Mouse (Mus musculus) kidney, embryonic 16.5 days (tissue): ENCODE measurements at regions not wholly inside any gene's neighbourhood (a gene's known extent, or its start where the extent isn't known, plus 50 kb on each side); places are given as distances from the start of the nearest gene placed in this dataset.
"Not testable (repeated sequence)": the region's sequence is repeated elsewhere in the genome, so short reads cannot be mapped to it uniquely, and the experiment has no call there.

Source experiments
- ATAC-seq: fragments of 200-750 bp; cut with Nextera tagmentation; 2 replicates; pipeline ENCODE4 v1.8.0; 2017; ENCODE audit warnings: moderate TSS enrichment; ENCODE audit not compliant: low FRiP score, low TSS enrichment
- H3K27ac ChIP-seq: fragments of 300-500 bp; sonication (generic); 2 replicates; pipeline ENCODE4 v1.5.1; 2014; ENCODE audit warnings: low read length
- H3K27me3 ChIP-seq: fragments of 300-500 bp; sonication (generic); 2 replicates; pipeline ENCODE4 v1.6.1; 2014; ENCODE audit warnings: low read length, control low read depth, mixed read lengths; ENCODE audit not compliant: insufficient read depth
- H3K36me3 ChIP-seq: fragments of 300-500 bp; sonication (generic); 2 replicates; pipeline ENCODE4 v1.6.1; 2014; ENCODE audit warnings: low read length, control low read depth, mixed read lengths; ENCODE audit not compliant: insufficient read depth
- H3K4me1 ChIP-seq: fragments of 300-500 bp; sonication (generic); 2 replicates; pipeline ENCODE4 v1.6.1; 2014; ENCODE audit warnings: low read length, control low read depth, mixed read lengths; ENCODE audit not compliant: insufficient read depth
- H3K4me2 ChIP-seq: fragments of 300-500 bp; sonication (generic); replicated peaks from 2 replicates; pipeline ENCODE4 v1.6.1; 2014; ENCODE audit warnings: low read depth, low read length
- H3K4me3 ChIP-seq: fragments of 300-500 bp; sonication (generic); 2 replicates; pipeline ENCODE4 v1.5.1; 2014; ENCODE audit warnings: mild to moderate bottlenecking, low read length
- H3K9ac ChIP-seq: fragments of 300-500 bp; sonication (generic); replicated peaks from 2 replicates; pipeline ENCODE4 v1.6.1; 2014; ENCODE audit warnings: low read length
- H3K9me3 ChIP-seq: fragments of 300-500 bp; sonication (generic); 2 replicates; pipeline ENCODE4 v1.6.1; 2016; ENCODE audit warnings: low read length, control low read depth
- WGBS: fragments of 180-500 bp; shearing (Covaris S2); extraction: QIAGEN DNeasy Blood & Tissue Kit; methylation state at CpG from one replicate; pipeline ENCODE4 v1.1.7; 2014; 5-methylcytosine and 5-hydroxymethylcytosine counted together

DNA sequence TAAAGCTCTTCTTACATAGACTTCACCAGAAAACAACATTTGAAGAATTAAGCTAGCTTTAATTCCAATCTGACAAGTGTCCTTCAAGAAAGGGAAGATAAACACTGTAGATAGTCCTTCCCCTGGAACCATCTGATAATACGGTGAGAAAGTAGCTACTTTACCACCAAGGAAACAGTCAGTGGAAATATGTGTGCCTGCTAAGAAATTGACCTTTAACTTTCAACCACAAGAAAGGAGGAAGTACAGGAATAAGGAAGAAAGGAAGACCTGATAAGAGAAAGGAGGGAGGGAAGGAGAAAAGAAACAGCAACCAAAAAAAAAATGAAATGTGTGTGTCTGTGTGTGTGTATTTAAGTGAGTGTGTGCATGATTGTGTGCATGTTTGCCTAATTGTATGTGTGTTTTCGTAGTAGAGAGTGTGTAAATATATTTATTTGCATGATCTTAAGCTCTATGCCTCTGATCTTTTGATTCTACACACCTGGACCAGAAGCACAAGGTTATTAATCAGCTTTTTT lies 831.3 kb downstream of the Pla2g4a start:
- H3K27me3 ChIP-seq: no peaks in the 10 kb centered on the region
- no peak overlapping the region for H3K4me3 ChIP-seq
- H3K27ac ChIP-seq: no peak overlapping the region
- no peak overlapping the region for H3K4me2 ChIP-seq
- no peaks in the 10 kb centered on the region for H3K9me3 ChIP-seq
- 69% methylated on average over 2 of the region's 2 CpGs for WGBS
- no peak for ATAC-seq
- no peak overlapping the region for H3K9ac ChIP-seq
- no peaks in the 10 kb centered on the region for H3K4me1 ChIP-seq
- no peaks in the 10 kb centered on the region for H3K36me3 ChIP-seq

DNA sequence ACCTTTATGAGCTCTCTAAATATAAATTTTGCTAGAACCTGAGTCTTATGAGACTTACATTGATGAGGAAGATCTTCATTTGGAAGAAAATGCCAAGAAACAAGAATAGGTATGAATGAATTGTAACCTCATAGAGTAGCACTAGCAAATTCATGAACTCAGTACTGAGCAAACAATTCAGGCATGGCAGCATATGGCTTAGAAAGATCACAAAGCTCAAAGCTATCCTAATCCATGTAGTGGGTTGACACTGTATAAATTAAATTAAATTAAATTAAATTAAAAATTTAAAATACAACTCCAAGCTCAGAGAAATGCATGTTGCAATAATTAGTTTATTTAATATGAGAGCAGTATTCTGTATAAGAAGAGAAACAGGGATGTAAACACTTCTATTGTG lies 832.0 kb downstream of the Pla2g4a start:
- no peak for ATAC-seq
- no peaks in the 10 kb centered on the region for H3K36me3 ChIP-seq
- H3K4me3 ChIP-seq: no peak overlapping the region

DNA sequence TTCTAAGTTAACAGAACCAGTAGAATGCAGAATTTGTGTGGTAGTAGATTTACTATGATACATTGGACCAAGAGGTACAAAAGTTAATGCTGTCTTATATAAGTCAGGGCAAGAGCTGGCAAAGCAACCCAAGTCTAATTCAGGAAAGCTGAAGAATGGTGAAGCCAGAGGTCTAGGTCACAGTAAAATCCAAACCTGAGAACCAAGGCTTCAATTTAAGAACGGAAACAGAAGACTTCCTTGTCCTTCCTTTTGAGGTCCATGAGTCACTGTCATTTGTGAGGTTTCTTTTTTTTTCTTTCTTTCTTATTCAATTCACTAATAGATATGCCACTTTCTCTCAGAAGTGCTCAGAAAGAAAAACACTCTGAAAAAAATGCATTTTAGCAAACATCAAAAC lies 833.4 kb downstream of the Pla2g4a start:
- no peak overlapping the region for H3K4me2 ChIP-seq
- no peak for ATAC-seq
- no peaks in the 10 kb centered on the region for H3K9me3 ChIP-seq
- no peak overlapping the region for H3K27ac ChIP-seq
- H3K4me1 ChIP-seq: no peaks in the 10 kb centered on the region
- H3K4me3 ChIP-seq: no peak overlapping the region
- 70% methylated on average over 1 of the region's 1 CpGs for WGBS
- no peaks in the 10 kb centered on the region for H3K36me3 ChIP-seq
- H3K27me3 ChIP-seq: no peaks in the 10 kb centered on the region
- H3K9ac ChIP-seq: no peak overlapping the region

More for the DNA sequence above, 832.0 kb downstream of the Pla2g4a start:
- Histone ChIP-seq H3K27me3 (no peaks in the 10 kb centered on the region), H3K4me1 (no peaks in the 10 kb centered on the region), H3K9ac (no peak overlapping the region), H3K27ac (no peak overlapping the region), H3K9me3 (no peaks in the 10 kb centered on the region), H3K4me2 (no peak overlapping the region)

- ATAC-seq: no peak
- 43% methylated on average over 2 of the region's 2 CpGs for WGBS
- Histone ChIP-seq H3K4me2 (no peak overlapping the region), H3K9ac (no peak overlapping the region), H3K4me1 (no peaks in the 10 kb centered on the region), H3K27ac (no peak overlapping the region), H3K27me3 (no peaks in the 10 kb centered on the region), H3K9me3 (no peaks in the 10 kb centered on the region), H3K36me3 (no peaks in the 10 kb centered on the region), H3K4me3 (no peak overlapping the region)
Observed at GRCm38 (mm10) chr1:149103396-149103795, 857.7 kb downstream of the Pla2g4a start.

DNA sequence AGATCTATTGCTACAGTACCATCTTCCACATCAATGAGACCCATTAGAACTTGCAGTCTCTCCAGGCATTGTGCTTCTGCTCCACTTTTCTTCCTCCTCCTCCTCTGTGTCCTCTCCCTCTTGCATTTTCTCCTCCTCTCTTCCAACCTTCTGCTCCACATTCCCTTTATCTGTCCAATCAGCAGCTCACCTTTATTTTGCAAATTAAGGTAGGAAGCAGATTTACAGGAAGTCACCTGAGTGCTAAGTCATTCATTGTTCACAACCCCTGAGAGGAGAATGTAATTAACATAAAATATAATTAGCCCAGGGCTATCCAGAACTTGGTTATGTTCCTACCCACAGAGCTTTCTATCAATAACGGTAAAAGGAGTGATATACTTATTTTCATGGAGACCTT lies 863.7 kb downstream of the Pla2g4a start:
- ATAC-seq: no peak
- no peak overlapping the region for H3K4me2 ChIP-seq
- no peaks in the 10 kb centered on the region for H3K36me3 ChIP-seq
- no peaks in the 10 kb centered on the region for H3K4me1 ChIP-seq
- no peaks in the 10 kb centered on the region for H3K27me3 ChIP-seq
- no peak overlapping the region for H3K9ac ChIP-seq
- no peak overlapping the region for H3K4me3 ChIP-seq
- H3K9me3 ChIP-seq: no peaks in the 10 kb centered on the region
- no peak overlapping the region for H3K27ac ChIP-seq
- WGBS: 81% methylated on average over 1 of the region's 1 CpGs

DNA sequence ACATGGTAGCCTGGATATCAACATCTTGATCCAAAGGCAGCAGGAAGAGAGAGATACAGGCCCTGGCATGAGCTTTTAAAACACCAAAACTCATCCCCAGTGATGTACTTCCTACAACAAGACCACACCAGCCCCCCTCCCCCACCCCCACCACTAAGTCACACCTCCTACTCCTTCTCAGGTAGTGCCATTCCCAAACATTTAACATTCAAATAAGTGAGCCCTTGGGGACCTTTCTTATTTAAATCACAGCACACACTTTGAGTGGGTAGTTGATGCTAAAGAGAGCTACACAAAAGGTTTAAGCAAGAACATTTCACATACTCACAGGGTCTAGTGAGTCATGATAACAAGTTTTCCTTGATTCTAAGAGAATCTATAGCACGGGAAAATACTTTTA lies 886.4 kb downstream of the Pla2g4a start:
- Histone ChIP-seq H3K9ac (no peak overlapping the region), H3K36me3 (no peaks in the 10 kb centered on the region), H3K9me3 (no peaks in the 10 kb centered on the region), H3K27me3 (no peaks in the 10 kb centered on the region), H3K4me2 (no peak overlapping the region), H3K27ac (no peak overlapping the region), H3K4me1 (no peaks in the 10 kb centered on the region), H3K4me3 (no peak overlapping the region)
- 81% methylated on average over 1 of the region's 1 CpGs for whole genome bisulfite sequencing
- ATAC-seq: no peak

DNA sequence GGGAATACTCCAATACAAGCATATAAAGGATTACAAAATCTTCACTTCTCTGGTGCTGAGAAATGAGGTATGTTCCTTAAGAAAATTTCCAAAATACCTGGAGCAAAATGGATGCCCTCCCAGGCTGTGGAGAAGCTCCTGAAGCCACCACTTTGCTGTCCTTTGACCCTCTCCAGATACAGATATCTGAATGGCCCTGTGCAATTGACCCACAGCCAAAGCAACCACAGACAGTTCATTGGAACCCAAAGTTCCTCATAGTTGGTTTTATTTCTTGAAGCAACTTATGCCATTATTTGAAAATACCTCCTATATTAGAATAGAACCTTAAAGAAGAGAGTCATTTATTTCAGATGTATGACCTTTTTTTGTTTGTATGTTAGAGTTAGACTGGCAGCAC lies 891.5 kb downstream of the Pla2g4a start:
- H3K27me3 ChIP-seq: no peaks in the 10 kb centered on the region
- H3K4me2 ChIP-seq: no peak overlapping the region
- no peaks in the 10 kb centered on the region for H3K36me3 ChIP-seq
- no peak for ATAC-seq
- H3K4me3 ChIP-seq: no peak overlapping the region
- H3K9ac ChIP-seq: no peak overlapping the region
- no peaks in the 10 kb centered on the region for H3K4me1 ChIP-seq
- no peaks in the 10 kb centered on the region for H3K9me3 ChIP-seq
- H3K27ac ChIP-seq: no peak overlapping the region

- H3K9me3 ChIP-seq, H3K4me2 ChIP-seq, H3K4me3 ChIP-seq, H3K27me3 ChIP-seq, H3K9ac ChIP-seq, ATAC-seq, H3K4me1 ChIP-seq, H3K27ac ChIP-seq, H3K36me3 ChIP-seq: not testable (repeated sequence)
- WGBS: 85% methylated on average over 3 of the region's 3 CpGs
Observed at GRCm38 (mm10) chr1:149063011-149063410, 898.1 kb downstream of the Pla2g4a start.

DNA sequence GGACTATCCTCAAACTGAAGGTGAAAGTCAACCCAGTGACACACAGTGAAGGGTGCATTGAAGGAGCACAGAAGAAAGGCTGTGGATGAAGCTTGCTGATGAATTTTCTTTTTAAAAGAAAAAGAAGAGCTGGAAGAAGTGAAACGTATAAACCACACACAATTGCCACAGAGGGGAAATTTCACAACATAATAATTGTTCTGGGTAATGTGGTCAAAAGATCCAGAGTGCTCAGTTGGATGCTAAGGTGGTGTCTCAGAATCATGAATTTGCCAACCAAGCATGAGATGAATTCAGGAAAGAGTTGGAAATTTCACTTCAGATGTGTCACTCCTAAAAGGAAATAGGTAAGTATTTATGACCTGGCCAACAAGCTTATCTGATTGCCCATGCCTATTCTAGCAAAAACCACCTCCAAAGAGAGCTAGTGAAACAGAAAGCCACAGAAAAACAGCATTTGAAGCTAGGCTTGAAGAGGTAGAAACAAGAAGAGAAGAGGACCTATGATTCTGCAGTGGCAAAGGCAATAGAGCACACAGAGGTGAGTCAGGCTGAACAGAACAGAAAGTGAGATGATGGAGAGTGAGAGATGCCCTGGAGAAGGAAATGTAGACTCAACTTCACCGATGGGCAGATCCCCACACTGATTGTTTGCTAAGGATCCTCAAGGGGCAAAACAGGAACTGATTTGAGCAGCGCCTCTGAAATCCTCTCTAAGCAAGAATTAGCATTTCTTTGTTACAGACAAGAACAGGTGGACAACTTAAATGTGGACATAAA lies 922.7 kb downstream of the Pla2g4a start:
- Histone ChIP-seq H3K9me3 (no peaks in the 10 kb centered on the region), H3K4me3 (no peak overlapping the region), H3K9ac (no peak overlapping the region), H3K4me1 (no peaks in the 10 kb centered on the region), H3K36me3 (no peaks in the 10 kb centered on the region), H3K27ac (no peak overlapping the region), H3K27me3 (no peaks in the 10 kb centered on the region), H3K4me2 (no peak overlapping the region)
- ATAC-seq: no peak
- 77% methylated on average over 3 of the region's 3 CpGs for WGBS

DNA sequence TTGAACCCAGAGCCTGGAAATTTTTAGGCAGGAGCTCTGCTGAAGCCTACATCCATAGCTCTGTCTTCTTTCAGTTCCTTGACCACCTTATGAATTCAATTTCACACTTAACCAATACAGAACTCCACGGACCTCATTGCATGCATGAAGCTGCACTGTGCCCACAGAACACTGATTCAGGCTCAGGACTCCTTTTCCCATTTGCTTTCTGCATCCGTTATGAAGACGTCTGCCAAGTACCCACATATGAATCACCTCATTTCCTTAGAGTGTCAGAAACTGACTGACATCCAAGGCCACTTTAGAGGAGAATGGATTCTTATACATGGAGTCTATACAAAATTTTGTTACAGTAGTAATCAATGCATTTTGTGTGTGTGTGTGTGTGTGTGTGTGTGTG lies 932.8 kb downstream of the Pla2g4a start:
- Histone ChIP-seq H3K27ac (no peak overlapping the region), H3K4me1 (no peaks in the 10 kb centered on the region), H3K9ac (no peak overlapping the region), H3K36me3 (no peaks in the 10 kb centered on the region), H3K27me3 (no peaks in the 10 kb centered on the region), H3K4me2 (no peak overlapping the region), H3K4me3 (no peak overlapping the region), H3K9me3 (no peaks in the 10 kb centered on the region)
- WGBS: 79% methylated on average over 3 of the region's 3 CpGs
- no peak for ATAC-seq
